Mouse (Mus musculus) E14TG2a.4 (cell line): ENCODE measurements around the gene Use1.

Experiments used
- H3K27me3 ChIP-seq: 2 replicates; pipeline ENCODE4 v1.6.1; 2014; ENCODE audit warnings: low read length, control low read depth; ENCODE audit not compliant: insufficient read depth
- H3K36me3 ChIP-seq: 2 replicates; pipeline ENCODE4 v1.6.1; 2014; ENCODE audit warnings: low read length, control low read depth; ENCODE audit not compliant: insufficient read depth
- H3K4me1 ChIP-seq: replicated peaks from 2 replicates; pipeline ENCODE4 v1.6.1; 2014; ENCODE audit warnings: low read depth, low read length, control low read depth
- H3K4me3 ChIP-seq: replicated peaks from 2 replicates; pipeline ENCODE4 v1.5.1; 2014; ENCODE audit warnings: mild to moderate bottlenecking, low read length
- H3K9me3 ChIP-seq: 2 replicates; pipeline ENCODE4 v1.6.1; 2014; ENCODE audit warnings: low read length, control low read depth
- CTCF ChIP-seq: conservative IDR thresholded peaks from 2 replicates; pipeline ENCODE4 v1.5.1; 2014; ENCODE audit warnings: low read length
- NANOG ChIP-seq: IDR thresholded peaks from 2 replicates; pipeline ENCODE4 v1.6.1; 2014; ENCODE audit warnings: borderline replicate concordance, low read length, mixed read lengths
- POU5F1 ChIP-seq: IDR thresholded peaks from 2 replicates; pipeline ENCODE4 v1.6.1; 2014; ENCODE audit warnings: low read length, borderline replicate concordance

The Use1 gene

GRCm38 (mm10) chr8:71358026-71358425, 8.6 kb upstream of the Use1 start:
- TF ChIP-seq NANOG (no peak), CTCF (peak; percentile 27; the same call in 1 of the 2 replicates), POU5F1 (no peak)
- Histone ChIP-seq H3K36me3 (peaks cover 75% of the 10 kb centered on the region), H3K4me3 (peak overlapping the region; percentile 39; the same call in 1 of the 2 replicates), H3K4me1 (peaks cover 22% of the 10 kb centered on the region), H3K27me3 (no peaks in the 10 kb centered on the region), H3K9me3 (no peaks in the 10 kb centered on the region)

GRCm38 (mm10) chr8:71367529-71368176, 1.0 kb downstream of the Use1 start:
- Histone ChIP-seq H3K36me3 (peaks cover 29% of the 10 kb centered on the region), H3K9me3 (no peaks in the 10 kb centered on the region), H3K4me1 (peaks cover 49% of the 10 kb centered on the region), H3K27me3 (no peaks in the 10 kb centered on the region), H3K4me3 (peak overlapping the region; percentile 86)
- TF ChIP-seq CTCF (no peak), NANOG (no peak), POU5F1 (no peak)

- Histone ChIP-seq H3K36me3 (peaks cover 36% of the 10 kb centered on the region), H3K9me3 (no peaks in the 10 kb centered on the region), H3K4me3 (peak overlapping the region; percentile 86), H3K4me1 (peaks cover 51% of the 10 kb centered on the region), H3K27me3 (no peaks in the 10 kb centered on the region)
- TF ChIP-seq POU5F1, result no peak
- TF ChIP-seq CTCF, result no peak
- TF ChIP-seq NANOG, result no peak
Observed at GRCm38 (mm10) chr8:71368366-71368765, 1.7 kb downstream of the Use1 start.

- H3K36me3 ChIP-seq, result peaks cover 44% of the 10 kb centered on the region
Observed at GRCm38 (mm10) chr8:71369040-71369718, 2.5 kb downstream of the Use1 start.

GRCm38 (mm10) chr8:71370711-71371235, 4.1 kb downstream of the Use1 start:
- peaks cover 56% of the 10 kb centered on the region for H3K36me3 ChIP-seq
- TF ChIP-seq POU5F1, result no peak
- TF ChIP-seq CTCF, result no peak
- no peak for TF ChIP-seq NANOG
- H3K27me3 ChIP-seq, result no peaks in the 10 kb centered on the region
- H3K9me3 ChIP-seq, result no peaks in the 10 kb centered on the region
- peaks cover 63% of the 10 kb centered on the region for H3K4me1 ChIP-seq
- peak overlapping the region; percentile 89 for H3K4me3 ChIP-seq

More at GRCm38 (mm10) chr8:71369040-71369718, 2.5 kb downstream of the Use1 start:
- TF ChIP-seq POU5F1, result no peak
- no peak for TF ChIP-seq NANOG
- TF ChIP-seq CTCF, result no peak
- peak overlapping the region; percentile 86 for H3K4me3 ChIP-seq
- no peaks in the 10 kb centered on the region for H3K27me3 ChIP-seq
- H3K9me3 ChIP-seq, result no peaks in the 10 kb centered on the region
- H3K4me1 ChIP-seq, result peaks cover 54% of the 10 kb centered on the region

- Histone ChIP-seq H3K36me3 (peaks cover 57% of the 10 kb centered on the region), H3K4me1 (peaks cover 60% of the 10 kb centered on the region), H3K4me3 (peak within 1 kb of the TSS; percentile 89), H3K9me3 (no peaks in the 10 kb centered on the region), H3K27me3 (peaks cover 5% of the 10 kb centered on the region)
- TF ChIP-seq POU5F1, result no peak
- no peak for TF ChIP-seq NANOG
- no peak for TF ChIP-seq CTCF
Observed at GRCm38 (mm10) chr8:71371236-71371848, 4.7 kb downstream of the Use1 start, which contains the start of gene Ocel1. TSS of gene Ocel1 (plus strand) at chr8:71371298.

GRCm38 (mm10) chr8:71372427-71372826, 5.8 kb downstream of the Use1 start:
- H3K9me3 ChIP-seq, result no peaks in the 10 kb centered on the region
- H3K36me3 ChIP-seq, result peaks cover 68% of the 10 kb centered on the region
- peak overlapping the region; percentile 29; the same call in 1 of the 2 replicates for H3K4me3 ChIP-seq
- peaks cover 68% of the 10 kb centered on the region for H3K4me1 ChIP-seq
- peaks cover 16% of the 10 kb centered on the region for H3K27me3 ChIP-seq
- TF ChIP-seq NANOG, result no peak
- no peak for TF ChIP-seq CTCF
- no peak for TF ChIP-seq POU5F1

GRCm38 (mm10) chr8:71373000-71373399, 6.4 kb downstream of the Use1 start:
- no peak for TF ChIP-seq POU5F1
- TF ChIP-seq CTCF, result no peak
- no peak for TF ChIP-seq NANOG
- peaks cover 22% of the 10 kb centered on the region for H3K27me3 ChIP-seq
- H3K4me3 ChIP-seq, result no peak overlapping the region
- H3K4me1 ChIP-seq, result peaks cover 63% of the 10 kb centered on the region
- H3K9me3 ChIP-seq, result no peaks in the 10 kb centered on the region
- H3K36me3 ChIP-seq, result peaks cover 69% of the 10 kb centered on the region
